In genomic region chr10:121473723-121474215, GRCm38 (mm10) we compare ENCODE assay signal across 7 mouse cellular contexts. TPM values are rescaled to one million over a fixed set of nuclear protein-coding genes. Genes with fewer than 3 reads are reported as not detected.
DNase-seq lines count a peak whose midpoint lies in the region; ATAC-seq lines count a peak whose summit lies in the region.

No protein-coding gene starts in this region.

- ATAC-seq in hindbrain, embryonic 12.5 days (ENCODE audit: low FRiP score) = no peak
- no peak for ATAC-seq in lung, embryonic 16.5 days (ENCODE audit: low read depth)
- no peak for ATAC-seq in stomach, embryonic 14.5 days (ENCODE audit: insufficient number of reproducible peaks, insufficient read depth, low FRiP score, low read depth)

- 61% methylated on average over 12 of the region's 12 CpGs for WGBS in hindbrain, embryonic 12.5 days
- 25% methylated on average over 12 of the region's 12 CpGs for WGBS in lung, embryonic 16.5 days
- WGBS in stomach, embryonic 14.5 days = 31% methylated on average over 12 of the region's 12 CpGs

- H3K4me3 ChIP-seq in hindbrain, embryonic 12.5 days = no peak overlapping the region
- peak overlapping the region; percentile 72 for H3K4me3 ChIP-seq in lung, embryonic 16.5 days (ENCODE audit: low read length)
- peak overlapping the region; percentile 93 for H3K4me3 ChIP-seq in stomach, embryonic 14.5 days (ENCODE audit: low read depth, low read length)

- no peak overlapping the region for H3K9ac ChIP-seq in hindbrain, embryonic 12.5 days
- peak overlapping the region; percentile 4 for H3K9ac ChIP-seq in lung, embryonic 16.5 days (ENCODE audit: low read length)
- H3K9ac ChIP-seq in stomach, embryonic 14.5 days (replicated peaks; ENCODE audit: low read depth, low read length) = peak overlapping the region; percentile 90; the same call in 1 of the 2 replicates

- no peak overlapping the region for H3K27ac ChIP-seq in hindbrain, embryonic 12.5 days
- H3K27ac ChIP-seq in lung, embryonic 16.5 days (ENCODE audit: low read length) = peak overlapping the region; percentile 31; the same call in 1 of the 2 replicates
- H3K27ac ChIP-seq in stomach, embryonic 14.5 days (ENCODE audit: low read length) = peak overlapping the region; percentile 33; the same call in 1 of the 2 replicates

- no peaks in the 10 kb centered on the region for H3K36me3 ChIP-seq in hindbrain, embryonic 12.5 days
- H3K36me3 ChIP-seq in lung, embryonic 16.5 days (ENCODE audit: control insufficient read depth, insufficient read depth, low read length) = no peaks in the 10 kb centered on the region
- no peaks in the 10 kb centered on the region for H3K36me3 ChIP-seq in stomach, embryonic 14.5 days (ENCODE audit: control insufficient read depth, insufficient read depth, low read length)

- peaks cover 15% of the 10 kb centered on the region for H3K27me3 ChIP-seq in hindbrain, embryonic 12.5 days
- no peaks in the 10 kb centered on the region for H3K27me3 ChIP-seq in lung, embryonic 16.5 days (ENCODE audit: control insufficient read depth, insufficient read depth, low read depth, low read length)
- no peaks in the 10 kb centered on the region for H3K27me3 ChIP-seq in stomach, embryonic 14.5 days (ENCODE audit: control insufficient read depth, insufficient read depth, low read length)

- no peaks in the 10 kb centered on the region for H3K9me3 ChIP-seq in hindbrain, embryonic 12.5 days (replicated peaks)
- H3K9me3 ChIP-seq in lung, embryonic 16.5 days (ENCODE audit: control insufficient read depth, low read length) = no peaks in the 10 kb centered on the region
- H3K9me3 ChIP-seq in stomach, embryonic 14.5 days (ENCODE audit: control insufficient read depth, low read depth, low read length) = no peaks in the 10 kb centered on the region

- peak overlapping the region; percentile 97 for H3K4me2 ChIP-seq in hindbrain, embryonic 12.5 days (replicated peaks)
- H3K4me2 ChIP-seq in lung, embryonic 16.5 days (ENCODE audit: low read depth, low read length) = peak overlapping the region; percentile 74
- peak overlapping the region; percentile 72 for H3K4me2 ChIP-seq in stomach, embryonic 14.5 days (replicated peaks; ENCODE audit: low read depth, low read length)

- H3K4me1 ChIP-seq in hindbrain, embryonic 12.5 days = peaks cover 24% of the 10 kb centered on the region
- peaks cover 56% of the 10 kb centered on the region for H3K4me1 ChIP-seq in lung, embryonic 16.5 days (replicated peaks; ENCODE audit: control insufficient read depth, insufficient read depth, low read length)
- H3K4me1 ChIP-seq in stomach, embryonic 14.5 days (ENCODE audit: control insufficient read depth, insufficient read depth, low read length) = peaks cover 47% of the 10 kb centered on the region

- DNase-seq in A20 (ENCODE audit: low read depth, low spot score) = peak; percentile 89
- peak; percentile 84 for DNase-seq in CD4-positive, CD25-positive, alpha-beta regulatory T cell, adult 2 months (ENCODE audit: low read depth, low spot score)
- no peak for DNase-seq in adrenal gland, adult 2 months
- no peak for DNase-seq in adrenal gland, postnatal 4 days (ENCODE audit: low spot score in 2 of 2)

RNA-seq across cellular contexts. Expression of gene Rassf3, which starts 2.4 kb away (rescaled TPM):
- polyA plus RNA-seq in hindbrain, embryonic 12.5 days (2016; fragmentation: Nextera tagmentation; extraction: Ambion mirVana) = 12.7 and 13.4 TPM in 2 replicates
- 19.7 and 20.7 TPM in 2 replicates for polyA plus RNA-seq in lung, embryonic 16.5 days (2015; fragmentation: Nextera tagmentation; extraction: Ambion mirVana)
- 19.4 and 20.7 TPM in 2 replicates for polyA plus RNA-seq in stomach, embryonic 14.5 days (2014; fragmentation: Nextera tagmentation; extraction: Ambion mirVana)
- 10 to 100 TPM; 32.2 to 50.9 TPM for total RNA-seq in adrenal gland, adult 2 months (2021)
- polyA plus RNA-seq in adrenal gland, adult 2 months (2012; rRNA removed) = 9.2 and 9.3 TPM in 2 replicates
- 10 to 100 TPM; 37.6 to 44.5 TPM for total RNA-seq in adrenal gland, postnatal 4 days (2021)

Comparison
In these comparisons a context has a peak if more than half of its experiments do, and no peak if none do; other contexts are left out.
1. DNase-seq: peak in A20 (single experiment) and CD4-positive, CD25-positive, alpha-beta regulatory T cell, adult 2 months (single experiment); none in adrenal gland, adult 2 months (single experiment) and adrenal gland, postnatal 4 days (0 of 2).
2. Peak in every context shown above with its lines, with median percentiles within 50 percentile points of each other: H3K4me2 ChIP-seq.